Mouse (Mus musculus) stomach, postnatal 0 days (tissue): Measurements from ENCODE around the gene Ppp4r3b.

Source experiments
- CTCF ChIP-seq: IDR thresholded peaks from 2 replicates; pipeline ENCODE4 v1.5.1; 2016; ENCODE audit warnings: antibody characterized with exemption, low read depth, mild to moderate bottlenecking, moderate library complexity
- EP300 ChIP-seq: optimal IDR thresholded peaks from 2 replicates; pipeline ENCODE3; 2016; ENCODE audit warnings: antibody characterized with exemption

- TF ChIP-seq CTCF (no peak), EP300 (no peak)
Measured at GRCm38 (mm10) chr11:29237364-29237763, 64.7 kb downstream of the Ppp4r3b start.
